Mouse (Mus musculus) CH12.LX (cell line): ENCODE data around the gene Vstm2l. TPM values are rescaled to one million over a fixed set of nuclear protein-coding genes. Genes with fewer than 3 reads are reported as not detected.

Experiments used
- DNase-seq: peaks from one replicate; pipeline ENCODE4 v3.0.0-alpha.2; 2013; ENCODE audit errors: extremely low read depth
- H3K27ac ChIP-seq: 2 replicates; pipeline ENCODE4 v1.5.1; 2012; ENCODE audit warnings: low read depth, mild to moderate bottlenecking, control low read depth, moderate library complexity; ENCODE audit not compliant: insufficient read depth
- H3K27me3 ChIP-seq: replicated peaks from 2 replicates; pipeline ENCODE3; 2012; ENCODE audit warnings: inconsistent platforms
- H3K36me3 ChIP-seq, 2 experiments: replicated peaks in 1 of 2; 2 replicates each; pipeline versions ENCODE3 to v1.6.1; 2012; ENCODE audit warnings: inconsistent platforms in 1 of 2, low read length in 1 of 2, mild to moderate bottlenecking in 1 of 2, mixed read lengths in 1 of 2, moderate library complexity in 1 of 2; ENCODE audit not compliant: control insufficient read depth in 1 of 2, insufficient read depth in 1 of 2
- H3K4me1 ChIP-seq, 2 experiments: 2 replicates each; pipeline ENCODE4 v1.6.1; 2012; ENCODE audit warnings: inconsistent platforms in 1 of 2, moderate library complexity in 1 of 2; ENCODE audit not compliant: insufficient read depth in 2 of 2, control insufficient read depth in 1 of 2
- H3K4me2 ChIP-seq: 2 replicates; pipeline ENCODE4 v1.6.1; 2012; ENCODE audit warnings: low read depth, mild to moderate bottlenecking, control low read depth; ENCODE audit not compliant: poor library complexity, insufficient read depth, severe bottlenecking
- H3K4me3 ChIP-seq, 3 experiments: fragments of 150-350 bp in 1 of 3; sonication (generic) in 1 of 3; replicated peaks in 1 of 3; 2 replicates each; pipeline versions ENCODE3 to v1.5.1; 2011 to 2012; ENCODE audit warnings: low read depth in 2 of 3, low read length in 2 of 3, mild to moderate bottlenecking in 2 of 3, moderate library complexity in 2 of 3, control low read depth in 1 of 3, improper control_type of control experiment in 1 of 3, inconsistent platforms in 1 of 3, mixed read lengths in 1 of 3; ENCODE audit not compliant: poor library complexity in 1 of 3
- H3K79me2 ChIP-seq: replicated peaks from 2 replicates; pipeline ENCODE4 v1.6.1; 2012; ENCODE audit warnings: mild to moderate bottlenecking, moderate library complexity; ENCODE audit not compliant: control insufficient read depth, poor library complexity, insufficient read depth, severe bottlenecking; ENCODE audit errors: extremely low read depth
- H3K9ac ChIP-seq: 2 replicates; pipeline ENCODE4 v1.6.1; 2012; ENCODE audit warnings: low read depth, mild to moderate bottlenecking, control low read depth, moderate library complexity; ENCODE audit not compliant: insufficient read depth
- H3K9me3 ChIP-seq: replicated peaks from 2 replicates; pipeline ENCODE3; 2012; ENCODE audit warnings: low read length, inconsistent platforms, mixed read lengths
- EP300 ChIP-seq: IDR thresholded peaks from 2 replicates; pipeline ENCODE4 v1.6.1; 2011; ENCODE audit warnings: low read length, improper control_type of control experiment
- ETS1 ChIP-seq: conservative IDR thresholded peaks from 2 replicates; pipeline ENCODE4 v1.6.1; 2012; ENCODE audit warnings: low read depth, mild to moderate bottlenecking, inconsistent platforms, low read length, improper control_type of control experiment, moderate library complexity
- JUND ChIP-seq: conservative IDR thresholded peaks from 2 replicates; pipeline ENCODE4 v1.6.1; 2011; ENCODE audit warnings: low read depth, low read length, improper control_type of control experiment
- MEF2A ChIP-seq: IDR thresholded peaks from 2 replicates; pipeline ENCODE4 v1.6.1; 2014; ENCODE audit warnings: low read depth, mild to moderate bottlenecking, inconsistent platforms, low read length, improper control_type of control experiment, borderline replicate concordance
- MXI1 ChIP-seq: IDR thresholded peaks from 2 replicates; pipeline ENCODE4 v1.6.1; 2011; ENCODE audit warnings: mild to moderate bottlenecking, low read depth, low read length, improper control_type of control experiment
- MYC ChIP-seq: IDR thresholded peaks from 2 replicates; pipeline ENCODE4 v1.6.1; 2011; ENCODE audit warnings: low read depth, mild to moderate bottlenecking, improper control_type of control experiment, low read length
- NELFE ChIP-seq: IDR thresholded peaks from 2 replicates; pipeline ENCODE4 v1.6.1; 2011; ENCODE audit warnings: low read depth, low read length, improper control_type of control experiment
- PAX5 ChIP-seq: IDR thresholded peaks from 2 replicates; pipeline ENCODE4 v1.6.1; 2012; ENCODE audit warnings: low read length, inconsistent platforms, mixed read lengths
- POLR2A ChIP-seq: IDR thresholded peaks from 2 replicates; pipeline ENCODE4 v1.6.1; 2011; ENCODE audit warnings: low read depth, mild to moderate bottlenecking, improper control_type of control experiment, low read length
- POLR2AphosphoS2 ChIP-seq: IDR thresholded peaks from 2 replicates; pipeline ENCODE4 v1.6.1; 2011; ENCODE audit warnings: low read depth, low read length, improper control_type of control experiment
- RCOR1 ChIP-seq: conservative IDR thresholded peaks from 2 replicates; pipeline ENCODE4 v1.6.1; 2012; ENCODE audit warnings: low read depth, mild to moderate bottlenecking, inconsistent platforms, low read length, improper control_type of control experiment
- TCF12 ChIP-seq: IDR thresholded peaks from 2 replicates; pipeline ENCODE4 v1.6.1; 2014; ENCODE audit warnings: low read depth, mild to moderate bottlenecking, inconsistent platforms, low read length, improper control_type of control experiment
- UBTF ChIP-seq: IDR thresholded peaks from 2 replicates; pipeline ENCODE4 v1.6.1; 2012; ENCODE audit warnings: low read depth, mild to moderate bottlenecking, inconsistent platforms, low read length, improper control_type of control experiment, moderate library complexity
- USF1 ChIP-seq: IDR thresholded peaks from 2 replicates; pipeline ENCODE4 v1.6.1; 2014; ENCODE audit warnings: low read depth, mild to moderate bottlenecking, inconsistent platforms, low read length, improper control_type of control experiment
- USF2 ChIP-seq: conservative IDR thresholded peaks from 2 replicates; pipeline ENCODE4 v1.6.1; 2011; ENCODE audit warnings: low read depth, low read length, improper control_type of control experiment
- ZC3H11A ChIP-seq: IDR thresholded peaks from 2 replicates; pipeline ENCODE4 v1.6.1; 2012; ENCODE audit warnings: low read depth, mild to moderate bottlenecking, inconsistent platforms, low read length, improper control_type of control experiment
- ZNF384 ChIP-seq: IDR thresholded peaks from 2 replicates; pipeline ENCODE4 v1.6.1; 2012; ENCODE audit warnings: low read depth, low read length, improper control_type of control experiment, inconsistent platforms
- dilution Hi-C: fragments of 300-500 bp; cut with MboI; formaldehyde crosslinking; loops from 2 replicates; pipeline ENCODE4 v1.14.3; 2020; ENCODE audit warnings: low sequenced_read_pairs; ENCODE audit not compliant: extremely low pct_unique_long_range_greater_than_20kb, extremely low pct_ligation_motif_present
- in situ Hi-C: fragments of 300-500 bp; cut with MboI; formaldehyde crosslinking; loops from 3 replicates; pipeline ENCODE4 v1.14.3; 2019; ENCODE audit warnings: low sequenced_read_pairs, low pct_ligation_motif_present, low pct_unique_long_range_greater_than_20kb, mixed read lengths
- polyA plus RNA-seq: library from polyadenylated mRNA; unstranded; fragments of >175 nt; gene quantifications from 2 replicates; pipeline ENCODE4 v1.2.1, GENCODE M21; 2012; ENCODE audit warnings: low read depth; ENCODE audit not compliant: insufficient read length
- total RNA-seq, 2 experiments: library from RNA; depleted of rRNA; stranded (reverse); fragments of 300-350 nt in 1 of 2; fragments of >200 nt in 1 of 2; gene quantifications; 2 replicates each; pipeline ENCODE4 v1.2.3; 2012 to 2014

Vstm2l gene
- total and polyA plus RNA-seq, 3 experiments, result not detected

- dilution Hi-C loops (no loop called here), in situ Hi-C loops (no loop called here)
- H3K27me3 ChIP-seq, result no peaks in the 10 kb centered on the region
- H3K4me2 ChIP-seq, result no peak overlapping the region
- H3K9ac ChIP-seq, result no peak overlapping the region
- H3K27ac ChIP-seq, result no peak overlapping the region
- no peak overlapping the region for H3K4me3 ChIP-seq
- peaks cover 20 to 83% of the 10 kb centered on the region in 2 experiments for H3K36me3 ChIP-seq
- no peak for DNase-seq
- H3K4me1 ChIP-seq, result peaks cover 0 to 10% of the 10 kb centered on the region in 2 experiments; a peak in 2 of 4 replicates
- no peak for TF ChIP-seq ZC3H11A
- TF ChIP-seq, all 38 proteins: peak for 0
- H3K9me3 ChIP-seq, result no peaks in the 10 kb centered on the region
- no peaks in the 10 kb centered on the region for H3K79me2 ChIP-seq
Observed at GRCm38 (mm10) chr2:157875111-157875510, 39.3 kb upstream of the Vstm2l start.

- DNase-seq, result no peak
- Histone ChIP-seq H3K4me2 (no peak overlapping the region), H3K79me2 (no peaks in the 10 kb centered on the region), H3K27me3 (no peaks in the 10 kb centered on the region), H3K9ac (no peak overlapping the region), H3K27ac (no peak overlapping the region), H3K9me3 (no peaks in the 10 kb centered on the region), H3K4me3 (no peak overlapping the region), H3K36me3 (peaks cover 12 to 74% of the 10 kb centered on the region in 2 experiments), H3K4me1 (peaks cover 0 to 10% of the 10 kb centered on the region in 2 experiments; a peak in 2 of 4 replicates)
- dilution Hi-C loops, result no loop called here
- in situ Hi-C loops, result no loop called here
- TF ChIP-seq ZC3H11A, result no peak
- no peak for TF ChIP-seq MEF2A
- no peak for TF ChIP-seq UBTF
- no peak for TF ChIP-seq MYC
- no peak for TF ChIP-seq PAX5
- TF ChIP-seq POLR2A, result no peak
- no peak for TF ChIP-seq USF2
- TF ChIP-seq USF1, result no peak
- TF ChIP-seq ZNF384, result no peak
- TF ChIP-seq POLR2AphosphoS2, result no peak
- no peak for TF ChIP-seq NELFE
- no peak for TF ChIP-seq JUND
- no peak for TF ChIP-seq RCOR1
- TF ChIP-seq ETS1, result no peak
- no peak for TF ChIP-seq EP300
- TF ChIP-seq TCF12, result no peak
- no peak for TF ChIP-seq MXI1
Observed at GRCm38 (mm10) chr2:157877394-157877793, 37.1 kb upstream of the Vstm2l start.
